Mouse (Mus musculus) 3134 (cell line): Measurements from ENCODE around the gene Ppp4r1.

Experiments used
- DNase-seq: peaks from one replicate; pipeline ENCODE4 v3.0.0-alpha.2; 2011; ENCODE audit warnings: low spot score; ENCODE audit not compliant: insufficient read length; ENCODE audit errors: extremely low read depth

The Ppp4r1 gene

GRCm38 (mm10) chr17:65851749-65852148 is 69.4 kb downstream of the Ppp4r1 start:
- no peak for DNase-seq

- DNase-seq, result no peak
Measured at GRCm38 (mm10) chr17:65853326-65853725, 71.0 kb downstream of the Ppp4r1 start.

- no peak for DNase-seq
Measured at GRCm38 (mm10) chr17:65854006-65854405, 71.6 kb downstream of the Ppp4r1 start.

GRCm38 (mm10) chr17:65857617-65858016 is 75.2 kb downstream of the Ppp4r1 start:
- DNase-seq, result no peak

- no peak for DNase-seq
Measured at GRCm38 (mm10) chr17:65862579-65862978, 80.2 kb downstream of the Ppp4r1 start.

GRCm38 (mm10) chr17:65863830-65864229 is 81.5 kb downstream of the Ppp4r1 start:
- DNase-seq, result no peak

- DNase-seq, result no peak
Measured at GRCm38 (mm10) chr17:65864742-65865141, 82.4 kb downstream of the Ppp4r1 start.

GRCm38 (mm10) chr17:65865265-65865664 is 82.9 kb downstream of the Ppp4r1 start:
- DNase-seq, result no peak

GRCm38 (mm10) chr17:65866201-65866600 is 83.8 kb downstream of the Ppp4r1 start:
- DNase-seq, result no peak

GRCm38 (mm10) chr17:65867996-65868395 is 85.6 kb downstream of the Ppp4r1 start:
- no peak for DNase-seq

GRCm38 (mm10) chr17:65869720-65870119 is 87.3 kb downstream of the Ppp4r1 start:
- no peak for DNase-seq

- peak; percentile 55 for DNase-seq
Measured at GRCm38 (mm10) chr17:65870146-65870545, 87.8 kb downstream of the Ppp4r1 start.

- no peak for DNase-seq
Measured at GRCm38 (mm10) chr17:65871641-65872041, 89.3 kb downstream of the Ppp4r1 start.

- no peak for DNase-seq
Measured at GRCm38 (mm10) chr17:65872051-65872450, 89.7 kb downstream of the Ppp4r1 start.

- peak; percentile 37 for DNase-seq
Measured at GRCm38 (mm10) chr17:65872652-65873051, 90.3 kb downstream of the Ppp4r1 start.

GRCm38 (mm10) chr17:65873156-65873555 is 90.8 kb downstream of the Ppp4r1 start:
- no peak for DNase-seq

- no peak for DNase-seq
Measured at GRCm38 (mm10) chr17:65873834-65874233, 91.5 kb downstream of the Ppp4r1 start.

- DNase-seq, result no peak
Measured at GRCm38 (mm10) chr17:65877026-65877425, 94.7 kb downstream of the Ppp4r1 start.

GRCm38 (mm10) chr17:65884061-65884669 is 101.8 kb downstream of the Ppp4r1 start:
- peak; percentile 85 for DNase-seq

- peak; percentile 100 for DNase-seq
Measured at GRCm38 (mm10) chr17:65884691-65885397, 102.5 kb downstream of the Ppp4r1 start.

- DNase-seq, result no peak
Measured at GRCm38 (mm10) chr17:65885398-65885696, 103.0 kb downstream of the Ppp4r1 start.

GRCm38 (mm10) chr17:65885697-65886529 is 103.5 kb downstream of the Ppp4r1 start, which contains the start of gene Ralbp1:
Ralbp1 (minus strand) TSS chr17:65885798.
- DNase-seq, result peak; percentile 46
